Mouse (Mus musculus) liver, adult (tissue): Measurements from ENCODE around the gene Ncf2.

Experiments
- GATA4 ChIP-seq: IDR thresholded peaks from 2 replicates; pipeline ENCODE4 v1.6.1; 2014; ENCODE audit warnings: mild to moderate bottlenecking, low read length; ENCODE audit not compliant: insufficient replicate concordance

Gene Ncf2

GRCm38 (mm10) chr1:152792736-152793494 lies 7.1 kb upstream of the Ncf2 start:
- no peak for TF ChIP-seq GATA4

DNA sequence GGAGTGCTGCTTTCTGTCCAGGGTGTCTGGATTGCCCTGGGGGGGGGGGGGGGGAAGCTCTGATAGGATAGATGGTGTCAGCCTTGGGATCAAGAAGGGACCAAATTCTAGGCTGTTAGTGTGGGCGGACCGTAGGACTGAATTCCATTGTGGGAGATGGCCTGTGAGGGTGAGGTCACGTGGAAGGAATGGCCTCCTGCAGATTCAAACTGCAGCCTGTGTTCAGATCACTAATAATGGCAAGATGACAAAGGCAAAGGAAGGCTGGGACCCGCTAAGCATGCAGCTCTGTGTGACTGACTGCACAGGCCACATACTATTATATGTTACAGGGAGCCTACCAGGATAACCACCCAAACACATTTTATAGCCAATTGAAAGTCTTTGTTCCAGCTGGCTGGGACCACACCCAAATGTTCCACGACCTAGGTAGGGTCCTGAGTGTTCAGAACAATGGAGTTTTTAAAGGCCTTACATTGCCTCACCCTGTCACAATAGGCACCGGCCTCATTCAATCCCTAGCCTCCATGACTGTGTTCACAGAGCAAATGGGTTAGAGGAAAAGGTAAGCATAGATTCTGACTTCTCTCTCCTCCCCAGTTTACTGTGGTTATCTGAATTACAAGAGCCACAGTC lies 6.4 kb upstream of the Ncf2 start:
- no peak for TF ChIP-seq GATA4

DNA sequence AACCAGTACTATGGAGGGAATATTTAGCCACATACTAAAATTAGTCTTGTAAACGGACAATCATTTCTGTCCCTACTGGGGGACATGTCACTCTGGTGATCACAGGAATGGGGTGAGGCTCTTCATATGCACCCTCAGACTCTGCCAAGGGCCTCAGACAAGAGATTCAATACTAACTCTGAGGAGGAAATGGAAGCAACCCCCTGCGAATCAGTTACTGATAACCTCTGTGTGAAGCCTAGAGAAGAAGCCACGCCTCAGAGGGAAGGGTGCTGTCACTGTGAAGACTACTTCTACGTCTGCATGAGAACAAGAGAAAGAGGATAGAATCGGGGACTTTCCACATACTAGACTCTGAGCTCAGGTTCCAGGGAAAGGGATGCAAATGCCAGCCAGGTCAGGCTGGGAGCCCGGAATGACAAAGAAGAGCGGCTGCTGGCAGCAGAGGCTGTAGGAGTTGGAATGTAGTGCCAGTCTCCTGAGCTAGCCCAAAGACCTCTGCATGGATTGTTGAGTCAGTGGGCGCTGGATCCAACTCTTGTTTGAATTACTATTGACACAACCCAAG lies 4.2 kb upstream of the Ncf2 start:
- no peak for TF ChIP-seq GATA4

DNA sequence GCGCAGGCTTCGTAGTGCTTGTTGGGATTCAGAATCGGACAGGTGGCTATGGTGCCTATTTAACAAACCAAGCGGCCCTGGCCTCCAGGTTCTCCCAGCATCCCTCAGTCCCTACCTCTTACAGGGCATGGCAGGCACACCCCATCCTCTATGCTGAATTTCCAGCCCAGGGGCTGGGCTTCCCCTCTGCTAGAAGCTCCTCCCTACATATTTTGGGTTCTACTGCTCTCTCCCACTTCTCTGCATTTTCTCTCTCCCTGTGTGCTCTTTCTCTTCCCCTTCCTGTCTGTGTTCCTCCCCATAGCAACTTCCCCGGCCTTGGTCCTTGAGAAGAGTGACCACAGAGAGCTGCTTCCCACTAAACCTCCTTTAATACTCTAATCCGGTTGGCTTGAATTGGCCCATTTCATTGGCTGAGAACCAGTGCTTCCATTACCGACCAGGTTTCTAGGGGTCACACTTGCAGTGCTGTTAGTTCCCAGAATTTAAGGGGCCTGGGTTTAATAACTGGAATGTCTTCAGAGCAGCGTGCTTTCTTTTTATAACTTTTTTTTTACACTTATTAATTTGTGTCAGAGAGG lies 3.2 kb upstream of the Ncf2 start:
- no peak for TF ChIP-seq GATA4

DNA sequence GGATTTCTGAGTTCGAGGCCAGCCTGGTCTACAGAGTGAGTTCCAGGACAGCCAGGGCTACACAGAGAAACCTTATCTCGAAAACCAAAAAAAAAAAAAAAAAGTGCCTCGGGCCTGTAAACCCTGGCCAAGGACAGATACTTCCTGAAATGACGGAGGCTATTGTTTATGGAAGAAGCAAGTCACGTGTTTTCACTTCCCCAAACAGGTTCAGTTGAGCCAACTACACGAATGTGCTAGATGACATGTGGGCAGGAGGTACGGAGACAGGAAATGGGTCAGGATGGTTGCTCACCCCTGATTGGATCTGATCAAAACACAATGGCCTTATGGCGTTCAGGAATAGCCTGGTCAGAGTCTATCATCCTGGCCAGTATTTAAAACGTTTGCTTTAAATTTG lies 1.9 kb upstream of the Ncf2 start:
- TF ChIP-seq GATA4, result no peak

GRCm38 (mm10) chr1:152800633-152801176 lies 711 bp downstream of the Ncf2 start:
- TF ChIP-seq GATA4, result no peak

DNA sequence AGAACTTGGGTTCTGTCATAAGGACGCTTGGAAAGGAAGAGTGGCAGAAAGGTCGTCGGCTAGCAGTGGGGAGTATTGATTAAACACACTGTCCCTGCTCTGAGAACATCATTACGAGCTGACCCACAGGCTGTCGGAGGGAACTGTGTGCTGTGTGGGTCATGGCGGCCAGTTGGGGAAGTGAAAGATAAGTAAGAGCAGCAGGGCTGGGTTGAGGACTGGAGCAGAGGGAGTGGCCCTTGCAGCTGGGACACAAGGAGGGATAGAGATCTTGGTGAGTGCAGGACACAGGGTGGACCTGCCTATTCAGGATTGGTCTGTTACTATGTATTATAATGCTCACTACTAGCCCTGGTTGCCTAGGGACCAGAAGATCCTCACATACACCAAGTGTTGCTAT lies 4.9 kb downstream of the Ncf2 start:
- no peak for TF ChIP-seq GATA4

DNA sequence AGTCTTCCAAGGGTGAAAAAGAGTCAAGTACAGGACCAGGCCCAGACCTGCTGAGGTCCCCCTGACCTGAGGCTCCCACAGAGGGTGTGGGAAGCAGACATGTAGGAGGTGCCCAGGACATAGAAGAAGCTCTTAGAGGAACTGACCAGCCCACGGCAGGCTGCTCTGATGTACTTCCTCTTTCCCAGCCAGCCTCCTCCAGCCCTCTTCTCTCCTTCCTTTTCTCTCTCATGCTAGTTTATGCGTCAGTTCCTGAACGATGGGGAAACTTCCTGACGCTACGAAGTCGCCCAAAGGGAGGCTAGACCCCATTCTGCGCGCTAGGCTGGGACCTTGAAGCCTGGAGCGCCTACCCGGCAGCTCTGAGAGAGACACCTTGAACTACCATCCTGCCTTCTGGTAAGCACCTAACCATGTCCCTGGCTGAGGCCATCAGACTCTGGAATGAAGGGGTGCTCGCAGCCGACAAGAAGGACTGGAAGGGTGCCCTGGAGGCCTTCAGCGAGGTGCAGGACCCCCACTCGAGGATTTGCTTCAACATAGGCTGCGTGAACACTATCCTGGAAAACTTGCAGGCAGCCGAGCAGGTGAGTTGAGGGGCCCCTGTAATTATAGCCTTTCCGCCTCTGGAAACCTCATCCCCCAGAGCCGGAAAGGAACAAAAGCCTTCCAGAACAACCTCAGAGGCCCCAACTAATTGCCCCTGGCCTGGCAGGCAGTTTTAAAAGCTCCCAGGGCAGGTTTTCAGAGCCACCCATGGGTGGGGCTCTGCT lies 7.8 kb downstream of the Ncf2 start:
- no peak for TF ChIP-seq GATA4

DNA sequence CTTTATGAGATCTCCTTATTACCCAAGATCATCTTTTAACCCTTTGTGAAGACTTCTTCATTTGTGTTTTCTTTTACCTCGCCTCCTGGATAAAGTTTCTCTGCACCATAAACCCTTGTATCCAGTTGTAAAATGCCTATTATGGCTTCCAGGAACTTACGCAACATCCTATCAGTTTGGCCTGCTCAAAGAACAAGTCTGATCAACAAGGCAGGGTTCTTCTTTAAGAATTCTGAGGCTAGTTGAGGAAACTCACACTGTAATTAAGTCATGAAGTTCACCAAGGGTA lies 8.3 kb downstream of the Ncf2 start:
- no peak for TF ChIP-seq GATA4

- no peak for TF ChIP-seq GATA4
These were observed 9.7 kb downstream of the Ncf2 start for GRCm38 (mm10) chr1:152809541-152810252.

GRCm38 (mm10) chr1:152810533-152811439 lies 10.8 kb downstream of the Ncf2 start:
- no peak for TF ChIP-seq GATA4

DNA sequence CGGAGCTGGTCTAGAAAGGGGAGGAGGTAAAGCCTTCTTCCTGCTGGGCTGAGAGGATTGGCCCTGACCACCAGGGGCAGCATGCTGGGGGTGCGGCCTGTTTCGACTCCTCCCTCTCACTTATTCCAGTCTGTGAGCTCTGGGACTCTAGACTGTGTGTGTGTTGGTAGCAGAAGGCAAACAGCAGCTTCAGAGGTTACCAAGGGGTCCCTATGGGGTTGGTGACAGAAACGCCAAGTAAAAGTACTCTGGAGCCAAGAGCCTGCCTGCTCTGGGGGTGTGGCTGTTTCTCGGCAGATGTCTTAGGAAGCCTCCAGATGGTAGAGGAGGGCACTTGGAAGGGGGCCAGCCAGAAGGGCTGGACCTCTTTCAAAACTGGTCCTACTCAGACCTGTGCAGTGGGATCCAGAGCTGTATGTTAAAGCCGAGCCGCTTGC lies 15.3 kb downstream of the Ncf2 start:
- TF ChIP-seq GATA4, result no peak

- no peak for TF ChIP-seq GATA4
These were observed 17.2 kb downstream of the Ncf2 start for GRCm38 (mm10) chr1:152817027-152817769.
